Mouse (Mus musculus): ENCODE data around the gene Pnmt.

DNA sequence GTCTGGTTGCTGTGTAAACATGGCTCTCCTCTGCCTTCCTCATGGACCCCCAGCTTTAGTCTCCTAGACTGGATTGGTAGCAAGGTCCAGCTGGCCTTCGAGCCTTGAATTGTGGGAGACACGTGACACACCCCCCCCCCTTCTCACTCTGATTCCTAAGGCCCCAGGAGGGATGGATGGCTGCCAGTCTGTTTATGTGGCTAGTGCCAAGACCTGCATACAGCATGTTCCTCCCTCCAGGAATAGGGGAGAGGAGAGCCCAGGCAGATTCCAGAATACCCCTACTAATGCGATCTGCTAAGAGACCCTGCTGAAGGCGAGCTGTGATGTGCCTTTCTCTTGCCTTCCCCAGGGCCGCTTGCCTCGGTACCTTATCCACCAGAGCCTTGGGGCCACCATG is 6.1 kb upstream of the Pnmt start:
- TF ChIP-seq EP300 (IDR thresholded peaks at IDR 0.05; ENCODE audit: low read depth) (no peak), CTCF (IDR thresholded peaks at IDR 0.05; ENCODE audit: low read depth) (no peak)

Measured in heart, postnatal 0 days (tissue).